Mouse (Mus musculus) megakaryocyte, embryonic 14.5 days (primary cell): ENCODE data around the gene Myh7b.

ENCODE experiments used
- FLI1 ChIP-seq: IDR thresholded peaks from 2 replicates; pipeline ENCODE4 v1.6.1; 2012; ENCODE audit warnings: low read length, inconsistent platforms, mixed read lengths
- GATA1 ChIP-seq: IDR thresholded peaks from 3 replicates; pipeline ENCODE4 v1.6.1; 2012; ENCODE audit warnings: mixed read lengths, low read length, inconsistent platforms, borderline replicate concordance

- TF ChIP-seq GATA1: no peak
- no peak for TF ChIP-seq FLI1
These were observed 72.1 kb downstream of the Myh7b start for GRCm38 (mm10) chr2:155683137-155683536.
